Mouse (Mus musculus) spleen, postnatal 10 days (tissue): ENCODE results near the gene Pnrc2.

Source experiments
- DNase-seq, 2 experiments: peaks; one replicate each; pipeline ENCODE4 v3.0.0; 2021 to 2022; ENCODE audit warnings: low spot score in 2 of 2

Gene Pnrc2

DNA sequence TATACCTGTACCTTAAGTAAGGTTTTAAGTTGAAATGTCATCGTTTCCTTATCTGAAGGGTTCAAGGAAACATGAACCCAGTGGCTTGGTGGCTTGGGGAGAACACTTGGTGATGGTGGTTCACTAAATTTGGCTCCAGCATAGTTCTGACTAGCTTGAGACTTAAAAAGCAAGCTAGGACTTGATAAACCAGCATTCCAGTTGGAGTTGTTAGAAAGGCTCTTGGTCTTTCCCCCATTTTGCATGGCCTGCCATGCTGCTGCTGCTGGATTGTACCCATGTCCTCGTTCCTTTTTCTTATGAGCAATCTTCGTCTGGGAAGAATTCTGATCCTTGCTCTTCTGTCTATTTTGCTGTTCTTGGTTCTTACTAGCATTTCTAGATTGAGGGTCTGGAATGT lies 1.6 kb downstream of the Pnrc2 start:
- no peak for DNase-seq

DNA sequence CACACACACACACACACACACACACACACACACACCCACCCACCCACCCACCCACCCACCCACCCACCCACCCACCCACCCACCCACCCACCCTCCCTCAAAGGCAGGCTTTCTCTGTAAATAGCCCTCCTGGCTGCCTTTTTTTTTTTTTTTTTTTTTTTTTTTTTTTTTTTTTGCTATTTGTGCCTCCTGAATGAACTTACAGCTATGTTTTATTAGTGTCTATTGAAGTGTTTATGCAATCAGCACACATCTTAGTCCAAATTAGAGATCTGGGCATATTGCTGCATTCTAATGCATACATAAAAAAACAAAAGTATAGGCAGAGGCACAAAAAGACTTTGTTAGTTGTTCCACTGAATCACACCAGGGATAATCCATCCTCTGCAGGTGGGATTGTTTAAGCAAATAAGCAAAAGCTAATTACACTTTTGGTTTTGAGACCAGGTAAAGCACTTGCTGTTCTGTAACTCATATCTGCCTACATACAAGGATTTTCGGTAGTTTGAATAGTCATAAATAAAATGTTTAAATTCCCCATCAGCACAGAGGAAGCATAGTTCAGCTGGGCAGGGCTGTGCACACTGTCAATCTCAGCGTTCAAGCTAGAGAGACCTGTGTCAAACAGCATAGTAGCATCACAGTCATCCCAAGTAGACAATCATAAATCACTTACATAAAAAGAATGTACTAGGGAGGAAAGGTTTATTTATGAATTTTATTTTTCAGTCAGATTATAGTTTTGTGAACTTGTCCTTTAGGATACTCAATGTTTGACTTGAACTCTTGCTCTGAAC lies 3.2 kb downstream of the Pnrc2 start:
- DNase-seq: no peak

DNA sequence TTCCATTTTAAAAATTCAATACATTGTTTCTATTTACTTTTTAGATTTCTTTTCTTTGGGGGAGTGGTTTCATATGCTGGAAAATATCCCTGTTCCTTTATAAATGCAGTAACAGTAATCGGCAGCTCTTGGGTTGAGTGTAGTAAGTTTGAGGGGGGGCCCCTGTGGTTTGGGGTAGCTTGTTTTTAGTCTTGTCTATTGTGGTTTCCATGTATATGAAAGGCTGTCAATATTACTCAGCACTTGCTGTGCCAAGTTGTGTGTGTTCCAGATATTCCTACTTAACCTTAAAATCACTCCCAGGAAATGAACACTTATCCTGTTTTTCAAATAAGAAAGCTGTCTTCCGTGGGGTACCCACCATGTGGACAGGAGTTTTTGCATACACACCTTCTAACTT lies 4.7 kb downstream of the Pnrc2 start:
- no peak for DNase-seq

DNA sequence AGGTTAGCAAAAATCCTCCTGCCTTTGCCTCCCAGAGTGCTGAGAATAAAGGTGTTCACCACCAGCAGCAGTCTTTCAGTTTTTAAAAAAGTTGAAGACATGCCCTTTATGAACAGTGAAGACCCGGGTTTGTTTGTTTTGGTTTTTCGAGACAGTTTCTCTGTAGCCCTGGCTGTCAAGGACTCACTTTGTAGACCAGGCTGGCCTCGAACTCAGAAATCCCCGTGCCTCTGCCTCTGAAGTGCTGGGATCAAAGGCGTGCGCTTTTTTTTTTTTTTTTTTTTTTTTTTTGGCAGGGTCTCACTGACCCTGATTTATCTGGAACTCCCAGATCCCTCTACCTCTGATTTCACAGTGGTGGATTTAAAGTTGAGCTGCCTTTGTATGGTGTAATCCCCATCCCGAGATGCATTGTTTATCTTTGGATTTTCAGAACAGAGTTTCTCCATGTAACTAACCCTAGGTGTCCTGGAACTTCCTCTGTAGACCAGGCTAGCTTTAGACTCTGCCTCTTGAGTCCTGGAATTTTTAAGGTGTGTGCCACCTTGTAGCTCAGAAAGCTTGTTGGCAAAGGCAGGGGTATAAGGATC lies 16.0 kb downstream of the Pnrc2 start:
- no peak for DNase-seq

DNA sequence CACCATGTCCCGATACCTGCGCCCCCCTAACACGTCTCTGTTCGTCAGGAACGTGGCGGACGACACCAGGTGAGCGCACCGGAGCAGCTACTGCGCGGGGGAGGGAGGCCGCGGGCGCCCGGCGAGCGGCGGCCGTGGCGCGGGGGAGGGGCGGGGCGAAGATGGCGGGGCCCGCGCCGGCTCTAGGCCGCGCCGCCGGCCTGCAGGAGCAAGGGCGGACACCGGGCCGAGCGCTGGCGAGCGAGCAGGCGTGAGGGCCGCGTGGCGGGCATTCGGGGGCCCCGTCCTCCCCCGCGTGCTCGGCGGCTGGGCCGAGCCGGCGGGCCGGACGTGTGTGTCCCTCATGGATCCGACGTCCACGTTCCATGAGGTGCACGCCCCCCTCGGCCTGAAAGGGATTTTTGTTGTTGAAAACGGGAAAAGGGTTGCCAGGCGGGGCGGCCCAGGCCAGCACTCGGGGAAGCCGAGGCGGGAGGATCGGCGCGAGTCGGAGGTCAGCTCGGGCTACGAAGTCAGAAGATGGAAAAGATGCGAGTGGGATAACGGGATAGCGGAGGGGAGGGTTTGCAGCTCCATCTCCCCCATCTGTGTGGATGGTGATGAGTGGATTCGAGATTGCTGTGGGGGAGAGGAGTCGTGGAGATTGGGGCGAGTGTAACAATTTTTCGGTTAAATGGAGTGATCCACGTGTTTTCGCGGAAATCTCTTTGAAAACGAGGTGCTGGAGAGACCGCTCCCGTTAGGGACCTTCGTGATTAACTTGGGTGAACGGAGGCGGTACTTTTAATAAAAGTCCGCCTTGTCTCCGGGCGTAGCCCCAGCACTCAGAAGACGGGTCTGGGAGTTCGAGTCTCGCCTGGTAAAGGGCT lies 17.2 kb downstream of the Pnrc2 start:
- peak; percentile 67 to 69 for DNase-seq

DNA sequence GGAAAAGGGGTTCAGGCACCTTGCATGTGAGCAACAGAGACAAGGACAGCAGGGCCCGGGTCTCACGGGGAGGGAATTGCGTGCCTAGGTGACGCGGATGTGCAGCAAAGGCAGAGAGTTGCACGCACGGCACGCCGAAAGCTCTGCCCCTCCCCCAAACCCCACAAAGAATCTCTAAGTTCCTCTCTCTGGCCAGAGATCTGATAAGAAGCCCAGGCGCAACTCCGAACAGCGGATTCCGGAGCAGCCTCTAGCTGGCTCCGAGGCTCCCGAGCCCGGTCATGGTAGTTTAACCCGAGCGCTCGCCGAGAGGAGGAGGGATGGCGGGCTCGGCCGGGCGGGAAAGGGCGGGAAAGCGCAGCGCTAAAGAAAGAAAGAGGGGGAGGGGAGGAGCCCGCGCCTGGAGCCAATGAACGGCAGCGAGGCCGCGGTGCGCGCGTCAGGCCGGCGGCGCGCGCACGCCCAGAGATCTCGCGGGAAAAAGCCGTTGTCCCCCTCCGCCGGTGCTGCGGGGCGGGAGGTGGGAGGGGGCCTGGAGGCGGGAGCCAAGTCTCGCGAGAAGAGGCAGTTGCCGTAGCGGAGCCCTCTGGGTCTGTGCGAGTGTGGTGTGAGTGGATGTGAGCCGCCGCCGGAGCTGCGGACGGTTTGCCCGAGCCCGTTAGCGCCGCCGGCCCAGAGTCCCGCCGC lies 18.0 kb downstream of the Pnrc2 start, which contains the start of gene Srsf10:
Gene Srsf10 (plus strand): TSS at position 212 of the 687 bp plus-strand sequence.
- peak; percentile 91 to 96 for DNase-seq

DNA sequence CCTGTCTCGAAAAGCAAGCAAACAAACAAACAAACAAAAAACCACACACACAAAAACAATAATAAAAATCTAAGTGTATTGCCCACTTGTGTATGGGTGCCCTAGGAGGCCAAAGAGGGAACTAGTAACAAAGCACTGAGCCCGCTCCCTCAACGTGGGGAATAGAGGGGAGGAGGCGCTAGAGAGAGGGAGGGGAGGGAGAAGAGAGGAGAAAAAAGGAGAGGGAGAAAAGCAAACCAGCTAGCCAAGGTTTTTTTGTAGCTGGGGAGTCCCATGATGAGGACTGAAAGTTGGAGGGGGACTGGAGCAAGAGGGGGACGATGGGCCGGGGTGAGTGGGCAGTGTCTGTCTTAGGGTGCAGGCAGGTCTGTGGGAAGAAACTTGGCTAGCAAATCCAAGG lies 18.6 kb downstream of the Pnrc2 start:
- no peak for DNase-seq

DNA sequence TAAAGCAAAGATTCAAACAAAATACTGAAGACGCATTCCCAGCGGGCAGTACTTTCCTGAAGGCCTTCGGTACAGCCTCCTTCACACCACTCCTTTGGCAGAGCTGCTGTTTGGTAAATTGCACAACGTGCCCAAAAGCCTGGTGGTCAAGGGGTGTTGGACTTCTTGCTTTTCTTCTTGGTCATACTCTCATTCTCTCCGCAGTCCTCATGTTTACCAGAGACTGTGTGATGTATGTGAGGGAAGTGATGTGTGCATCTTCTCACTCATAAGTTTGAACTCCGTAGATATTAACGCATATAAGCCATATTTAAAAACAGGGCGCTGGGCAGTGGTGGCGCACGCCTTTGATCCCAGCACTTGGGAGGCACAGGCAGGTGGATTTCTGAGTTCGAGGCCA lies 19.0 kb downstream of the Pnrc2 start:
- DNase-seq: peak in 1 of 2 experiments; percentile 14

DNA sequence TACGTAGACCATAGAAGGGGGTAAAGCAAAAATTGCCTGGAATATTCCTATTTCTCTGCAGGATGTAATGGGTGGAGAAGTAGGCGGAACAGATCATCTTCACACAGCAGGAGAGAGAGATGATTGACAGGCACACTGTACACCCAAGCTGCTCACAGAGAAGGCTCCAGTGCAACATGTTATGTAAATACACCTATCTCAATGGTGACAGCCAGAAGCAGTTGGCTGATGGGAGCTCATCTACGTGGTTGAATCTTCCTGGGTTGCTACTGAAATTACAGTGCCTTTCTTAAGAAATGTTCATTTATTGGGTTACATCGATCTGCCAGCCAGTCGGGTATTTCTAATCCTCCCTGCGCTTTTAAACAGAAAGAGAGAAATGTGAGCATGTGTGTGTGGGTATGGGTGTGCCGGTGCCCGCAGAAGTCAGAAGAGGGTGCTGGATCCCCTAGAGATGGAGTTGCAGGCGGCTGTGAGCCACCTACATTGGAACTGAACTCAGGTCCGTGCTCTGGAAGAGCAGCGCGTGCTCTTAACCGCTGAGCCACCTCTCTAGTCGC lies 19.6 kb downstream of the Pnrc2 start:
- DNase-seq: peak in 1 of 2 experiments; percentile 20

DNA sequence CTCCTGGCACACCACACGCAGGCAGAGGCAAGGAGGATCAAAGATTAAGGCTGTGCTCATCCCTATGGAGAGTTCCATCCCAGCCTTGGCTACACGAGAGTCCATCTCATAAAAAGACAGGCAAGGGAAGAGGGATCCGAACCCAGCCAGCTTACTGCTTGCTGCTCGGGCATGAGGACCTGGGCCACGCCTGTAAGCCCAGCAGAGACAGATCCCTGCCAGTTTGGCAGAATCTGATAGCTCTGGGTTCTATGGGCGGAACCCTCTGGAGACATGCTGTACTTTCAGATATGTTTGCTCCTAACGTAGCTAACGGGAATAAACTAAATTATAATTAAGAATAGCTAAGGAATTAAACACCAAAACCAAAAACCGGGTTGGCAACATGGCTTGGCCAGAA lies 21.7 kb downstream of the Pnrc2 start:
- peak; percentile 41 to 59 for DNase-seq

DNA sequence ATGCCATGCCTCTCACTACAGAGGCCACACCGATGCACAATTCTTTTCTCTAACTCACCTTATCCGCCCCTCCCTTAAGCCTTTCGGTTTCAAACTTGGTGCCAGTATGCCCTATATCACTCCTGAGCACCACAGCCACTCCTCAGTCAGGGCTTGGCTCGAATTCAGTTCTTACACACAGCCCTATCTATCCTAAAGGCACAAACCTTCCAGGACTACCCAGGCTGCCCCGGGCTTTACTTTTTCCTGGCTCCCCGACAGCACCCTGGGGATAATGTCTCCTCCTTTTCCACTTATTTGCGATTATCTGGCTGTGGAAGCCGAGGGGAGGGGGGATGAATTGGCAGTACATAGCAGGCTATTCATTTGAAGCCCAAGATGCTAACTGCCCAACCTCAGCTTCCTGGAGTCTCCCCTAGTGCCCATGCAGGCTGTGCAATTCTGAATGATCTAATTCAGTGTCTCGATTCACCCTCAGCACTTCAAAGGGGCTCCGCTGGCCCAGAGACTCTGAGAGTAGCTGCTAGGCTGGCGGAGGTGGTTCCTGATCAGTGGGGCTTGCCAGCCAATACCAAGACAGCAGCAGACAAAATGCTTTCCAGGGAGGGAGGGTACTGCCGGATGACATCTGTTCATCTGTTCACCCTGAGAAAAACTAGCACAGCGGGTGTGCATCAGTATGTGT lies 23.1 kb downstream of the Pnrc2 start:
- peak; percentile 46 to 47 for DNase-seq

DNA sequence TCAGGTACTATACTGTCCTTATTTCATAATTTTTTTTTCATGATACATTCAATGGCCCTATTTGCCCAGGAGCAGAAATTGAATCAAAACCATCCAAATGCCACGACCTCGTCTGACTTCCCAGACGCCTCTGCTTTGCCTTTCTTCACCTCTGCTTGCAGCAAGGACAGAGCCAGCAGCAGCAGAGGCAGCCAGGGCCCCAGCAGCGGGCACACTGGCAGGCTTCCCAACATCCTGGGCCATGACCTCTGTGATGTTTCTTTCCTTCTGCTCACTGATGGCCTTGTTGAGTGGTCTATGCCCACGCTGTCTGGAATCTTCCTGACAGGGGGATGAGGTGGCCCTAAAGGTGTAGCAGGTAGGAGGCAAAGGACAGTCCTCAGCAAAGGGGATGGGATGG lies 26.1 kb downstream of the Pnrc2 start:
- DNase-seq: peak in 1 of 2 experiments; percentile 14

DNA sequence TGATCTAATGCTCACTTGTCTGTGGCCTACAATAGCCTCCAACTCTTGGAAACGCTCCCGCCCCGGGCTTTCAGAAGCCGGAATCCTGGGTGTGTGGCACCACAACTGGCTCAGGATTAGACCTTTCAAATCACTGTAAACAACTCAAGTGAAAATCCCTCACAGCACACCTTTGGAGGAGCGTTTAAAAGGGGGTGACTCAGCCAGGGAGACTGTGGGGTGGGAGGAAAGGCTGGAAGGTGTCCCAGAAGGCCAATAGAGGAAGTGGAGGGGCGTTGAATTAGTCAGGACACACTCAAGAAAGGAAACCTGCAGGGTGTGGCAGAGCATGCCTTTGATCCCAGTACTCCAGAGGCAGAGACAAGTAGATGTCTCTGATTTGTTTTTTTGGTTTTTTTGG lies 29.2 kb downstream of the Pnrc2 start:
- no peak for DNase-seq

DNA sequence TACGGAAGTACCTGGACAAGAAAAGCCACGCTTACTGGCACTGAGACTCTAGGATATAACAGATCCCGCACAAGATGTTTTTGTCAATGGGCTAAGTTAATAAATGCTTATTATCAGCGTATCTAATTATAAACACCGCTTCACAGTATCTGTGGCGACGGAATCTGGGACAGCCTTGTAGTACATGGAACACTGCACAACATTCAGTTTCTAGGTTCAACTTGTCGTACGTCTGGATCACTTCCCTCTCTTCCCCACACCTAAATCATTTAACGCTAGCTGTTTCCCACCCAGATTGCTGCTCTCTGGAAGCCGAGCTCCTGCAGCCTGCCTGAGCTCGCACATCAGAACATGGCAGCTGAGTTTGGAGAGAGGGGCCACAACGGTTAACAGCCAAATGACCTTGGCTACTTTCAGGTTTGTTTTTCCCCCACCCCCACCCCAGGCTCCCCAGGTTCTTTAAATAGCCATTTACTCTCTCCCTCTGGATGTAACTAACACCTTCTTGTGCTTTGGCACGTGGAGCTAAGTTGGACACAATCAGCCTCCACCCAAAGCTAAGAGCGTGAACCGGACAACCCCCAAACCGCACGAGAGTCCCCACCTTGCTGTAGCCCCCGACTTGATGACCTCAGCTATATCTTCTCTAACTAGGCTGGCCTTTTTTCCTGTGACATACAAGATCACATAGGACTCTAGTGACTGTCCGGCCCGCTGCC lies 34.2 kb downstream of the Pnrc2 start:
- no peak for DNase-seq

DNA sequence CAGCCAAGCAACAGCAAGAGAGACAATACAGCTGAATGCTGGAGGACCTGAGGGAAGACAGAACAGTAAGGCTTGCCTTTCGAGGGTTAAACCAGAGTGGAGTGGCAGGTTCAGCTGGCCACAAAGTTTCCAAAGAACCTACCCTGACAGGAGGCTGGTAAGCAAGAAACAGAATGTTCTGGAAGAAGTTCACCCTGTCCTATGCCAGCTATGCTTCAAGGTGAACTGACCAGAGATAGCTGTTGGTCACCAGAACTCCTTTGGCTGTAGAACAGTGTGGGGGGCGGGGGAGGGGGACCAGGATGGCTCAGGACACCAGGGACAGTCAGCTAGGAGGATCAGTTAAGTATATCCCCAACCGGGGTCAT lies 34.7 kb downstream of the Pnrc2 start:
- DNase-seq: no peak

DNA sequence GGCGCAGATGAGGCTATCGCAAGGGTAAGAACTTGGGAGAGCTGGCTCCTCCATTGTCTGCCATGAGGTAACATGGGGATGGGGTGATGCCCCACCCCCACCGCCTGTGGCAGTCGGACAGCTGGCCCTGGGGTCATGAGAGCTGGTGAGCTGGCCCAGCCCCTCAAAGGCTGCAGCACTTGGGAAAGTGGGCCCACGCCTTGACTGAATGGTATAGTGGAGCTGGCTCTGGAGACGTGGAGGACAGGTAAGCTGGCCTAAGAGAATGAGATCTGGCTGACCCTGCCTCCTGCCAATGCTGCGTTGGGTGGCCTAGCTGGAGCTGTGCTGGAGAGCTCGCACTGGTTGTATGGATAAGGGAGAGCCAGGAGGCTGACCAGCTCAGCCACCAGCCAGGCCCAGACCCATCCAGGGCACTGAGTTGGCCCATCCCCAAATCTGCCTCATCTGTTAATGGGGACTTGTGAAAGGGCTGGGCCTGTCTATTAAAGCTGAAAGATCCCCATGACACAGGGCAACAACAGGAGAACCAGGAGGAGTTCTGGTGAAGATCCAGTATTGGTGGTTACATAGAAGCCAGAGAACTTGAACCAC lies 39.4 kb downstream of the Pnrc2 start:
- no peak for DNase-seq

DNA sequence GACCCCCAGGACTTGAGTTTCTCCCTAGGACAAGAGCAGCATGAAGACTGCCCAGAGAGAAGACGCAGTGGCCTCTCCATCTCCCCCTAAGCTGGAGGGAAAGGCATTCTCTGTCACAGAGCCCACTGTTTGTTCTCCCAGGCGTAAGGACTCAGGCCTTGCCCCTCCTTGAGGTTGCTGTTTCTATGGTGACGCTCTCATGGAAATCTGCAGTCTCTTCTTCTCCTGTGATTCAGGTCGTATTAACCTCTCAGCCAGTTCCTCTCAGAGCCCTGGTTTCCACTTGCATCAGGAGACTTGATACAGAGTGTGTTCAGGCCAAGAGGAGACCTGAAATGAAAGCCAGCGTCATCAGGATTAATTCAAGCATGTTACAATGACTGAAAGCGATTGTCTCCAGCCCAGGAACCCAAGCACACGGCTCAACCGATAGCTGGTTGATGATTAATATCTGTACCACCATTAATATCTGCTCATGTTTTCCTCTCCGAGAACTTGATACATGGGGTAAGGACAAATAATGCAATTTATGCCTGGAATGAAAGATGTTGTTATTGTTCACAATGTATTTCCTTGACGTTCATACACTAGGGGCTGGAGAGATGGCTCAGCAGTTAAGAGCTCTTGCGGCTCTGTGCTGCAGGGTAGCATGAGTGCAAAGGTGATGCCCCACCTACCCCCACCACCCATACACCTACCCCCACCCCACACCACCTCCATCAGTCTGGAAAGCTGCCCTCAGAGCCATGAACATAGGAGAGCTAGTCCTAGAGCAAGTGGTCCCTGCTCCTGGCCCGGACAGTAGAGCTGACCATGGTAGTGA lies 40.1 kb downstream of the Pnrc2 start:
- DNase-seq: no peak

DNA sequence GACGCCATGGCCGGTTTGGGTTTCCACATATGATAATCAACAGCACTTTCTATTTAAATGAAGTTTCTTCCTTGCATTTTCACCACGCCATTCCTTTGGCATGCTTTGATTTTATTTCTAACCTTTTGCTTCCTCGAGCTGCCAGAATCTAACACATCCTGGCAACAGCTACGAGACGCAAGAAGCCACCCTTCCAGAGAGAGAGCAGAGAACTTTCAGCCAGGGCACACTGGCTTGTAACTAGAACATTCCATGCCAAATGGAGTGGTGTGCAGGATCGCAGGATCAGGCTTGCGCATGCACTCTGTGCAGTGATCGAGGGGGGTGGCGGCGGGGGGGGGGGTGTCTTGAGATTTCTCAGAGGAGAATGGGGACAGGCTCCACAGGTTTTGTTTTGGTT lies 41.6 kb downstream of the Pnrc2 start:
- DNase-seq: no peak

DNA sequence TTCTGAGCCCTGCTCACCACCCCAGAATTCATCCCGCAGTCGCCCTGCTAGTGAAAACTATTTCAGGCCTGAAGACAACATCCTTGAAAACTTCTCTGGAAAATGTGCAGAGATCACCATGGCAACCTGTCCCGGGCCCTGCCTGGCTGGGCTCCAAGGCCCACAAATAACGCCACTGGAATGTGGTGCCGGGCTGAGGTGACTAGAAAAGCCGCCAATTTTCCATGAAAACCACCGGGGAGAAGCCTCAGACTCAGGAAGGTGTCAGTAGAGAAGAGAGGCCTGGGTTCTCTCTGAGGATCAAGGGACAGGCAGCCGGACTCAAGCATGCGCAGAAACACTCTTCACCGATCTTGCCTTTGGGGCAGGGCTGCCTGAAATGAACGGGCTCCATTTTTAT lies 45.2 kb downstream of the Pnrc2 start:
- no peak for DNase-seq
